Mouse (Mus musculus) adrenal gland, postnatal 4 days (tissue): ENCODE data around the gene Chd2. TPM values are rescaled to one million over a fixed set of nuclear protein-coding genes. Genes with fewer than 3 reads are reported as not detected.
"Not testable (repeated sequence)": the region's sequence is repeated elsewhere in the genome, so short reads cannot be mapped to it uniquely, and the experiment has no call there.

Experiments used
- DNase-seq, 2 experiments: peaks; one replicate each; pipeline ENCODE4 v3.0.0; 2021 to 2022; ENCODE audit warnings: low spot score in 2 of 2, mixed read lengths in 2 of 2
- total RNA-seq, 2 experiments: library from RNA; stranded (reverse); gene quantifications; 2 replicates each; pipeline ENCODE4 v1.2.3; 2021

Gene Chd2
- total RNA-seq, 2 experiments from 2014 or later, result 63.5 to 69.1 TPM

GRCm38 (mm10) chr7:73540202-73541078 is 1.2 kb downstream of the Chd2 start:
- DNase-seq, result no peak

- no peak for DNase-seq
Measured at GRCm38 (mm10) chr7:73539116-73539682, 2.4 kb downstream of the Chd2 start.

- no peak for DNase-seq
Measured at GRCm38 (mm10) chr7:73538424-73539079, 3.1 kb downstream of the Chd2 start.

GRCm38 (mm10) chr7:73537634-73538423 is 3.8 kb downstream of the Chd2 start:
- peak; percentile 100 for DNase-seq

GRCm38 (mm10) chr7:73537228-73537627 is 4.4 kb downstream of the Chd2 start:
- no peak for DNase-seq

GRCm38 (mm10) chr7:73536579-73536978 is 5.1 kb downstream of the Chd2 start:
- no peak for DNase-seq

- DNase-seq, result no peak
Measured at GRCm38 (mm10) chr7:73535861-73536200, 5.8 kb downstream of the Chd2 start.

GRCm38 (mm10) chr7:73534937-73535860 is 6.4 kb downstream of the Chd2 start:
- no peak for DNase-seq

GRCm38 (mm10) chr7:73533457-73533856 is 8.2 kb downstream of the Chd2 start:
- no peak for DNase-seq

GRCm38 (mm10) chr7:73532916-73533315 is 8.7 kb downstream of the Chd2 start:
- no peak for DNase-seq

- no peak for DNase-seq
Measured at GRCm38 (mm10) chr7:73532139-73532538, 9.5 kb downstream of the Chd2 start.

GRCm38 (mm10) chr7:73531506-73532093 is 10.0 kb downstream of the Chd2 start:
- no peak for DNase-seq

- DNase-seq, result no peak
Measured at GRCm38 (mm10) chr7:73530846-73531245, 10.8 kb downstream of the Chd2 start.

GRCm38 (mm10) chr7:73530164-73530563 is 11.5 kb downstream of the Chd2 start:
- no peak for DNase-seq

GRCm38 (mm10) chr7:73529261-73529660 is 12.4 kb downstream of the Chd2 start:
- DNase-seq, result no peak

- DNase-seq, result not testable (repeated sequence)
Measured at GRCm38 (mm10) chr7:73528377-73528894, 13.2 kb downstream of the Chd2 start.

- no peak for DNase-seq
Measured at GRCm38 (mm10) chr7:73527225-73527624, 14.4 kb downstream of the Chd2 start.

- no peak for DNase-seq
Measured at GRCm38 (mm10) chr7:73524454-73524952, 17.1 kb downstream of the Chd2 start.

- DNase-seq, result no peak
Measured at GRCm38 (mm10) chr7:73523608-73524259, 17.9 kb downstream of the Chd2 start.
